Mouse (Mus musculus) embryonic facial prominence, embryonic 15.5 days (tissue): Measurements from ENCODE around the gene Adamtsl4. TPM values are rescaled to one million over a fixed set of nuclear protein-coding genes. Genes with fewer than 3 reads are reported as not detected.
A peak's percentile ranks its signal among the peaks of the same experiment; 100 is the strongest.

ENCODE experiments used
- ATAC-seq: fragments of 200-750 bp; cut with Nextera tagmentation; 2 replicates; pipeline ENCODE4 v1.8.0; 2017; ENCODE audit warnings: low read depth, moderate TSS enrichment; ENCODE audit not compliant: insufficient number of reproducible peaks, low FRiP score, low TSS enrichment
- H3K27ac ChIP-seq: fragments of 300-500 bp; sonication (generic); replicated peaks from 2 replicates; pipeline ENCODE4 v1.5.1; 2015; ENCODE audit warnings: mild to moderate bottlenecking, inconsistent platforms
- H3K27me3 ChIP-seq: fragments of 300-500 bp; sonication (generic); 2 replicates; pipeline ENCODE4 v1.6.1; 2015; ENCODE audit warnings: inconsistent platforms
- H3K36me3 ChIP-seq: fragments of 300-500 bp; sonication (generic); 2 replicates; pipeline ENCODE4 v1.6.1; 2015; ENCODE audit warnings: mild to moderate bottlenecking, inconsistent platforms
- H3K4me1 ChIP-seq: fragments of 300-500 bp; sonication (generic); 2 replicates; pipeline ENCODE4 v1.6.1; 2015; ENCODE audit warnings: inconsistent platforms
- H3K4me2 ChIP-seq: fragments of 300-500 bp; sonication (generic); replicated peaks from 2 replicates; pipeline ENCODE4 v1.6.1; 2015; ENCODE audit warnings: mild to moderate bottlenecking, inconsistent platforms
- H3K4me3 ChIP-seq: fragments of 300-500 bp; sonication (generic); replicated peaks from 2 replicates; pipeline ENCODE4 v1.5.1; 2015; ENCODE audit warnings: mild to moderate bottlenecking, inconsistent platforms
- H3K9ac ChIP-seq: fragments of 300-500 bp; sonication (generic); 2 replicates; pipeline ENCODE4 v1.6.1; 2015; ENCODE audit warnings: inconsistent platforms
- H3K9me3 ChIP-seq: fragments of 300-500 bp; sonication (generic); replicated peaks from 2 replicates; pipeline ENCODE4 v1.6.1; 2016; ENCODE audit warnings: inconsistent platforms
- WGBS: fragments of 180-500 bp; shearing (Covaris S2); methylation state at CpG from one replicate; pipeline ENCODE4 v1.1.7; 2015; 5-methylcytosine and 5-hydroxymethylcytosine counted together
- polyA plus RNA-seq: library from polyadenylated mRNA; unstranded; fragments of >200 nt; fragmentation: Nextera tagmentation; extraction: Ambion mirVana; gene quantifications from 2 replicates; pipeline ENCODE4 v1.2.1, GENCODE M21; 2015

Adamtsl4 gene
- polyA plus RNA-seq, 1 experiment from 2014 or later: 3.8 TPM

DNA sequence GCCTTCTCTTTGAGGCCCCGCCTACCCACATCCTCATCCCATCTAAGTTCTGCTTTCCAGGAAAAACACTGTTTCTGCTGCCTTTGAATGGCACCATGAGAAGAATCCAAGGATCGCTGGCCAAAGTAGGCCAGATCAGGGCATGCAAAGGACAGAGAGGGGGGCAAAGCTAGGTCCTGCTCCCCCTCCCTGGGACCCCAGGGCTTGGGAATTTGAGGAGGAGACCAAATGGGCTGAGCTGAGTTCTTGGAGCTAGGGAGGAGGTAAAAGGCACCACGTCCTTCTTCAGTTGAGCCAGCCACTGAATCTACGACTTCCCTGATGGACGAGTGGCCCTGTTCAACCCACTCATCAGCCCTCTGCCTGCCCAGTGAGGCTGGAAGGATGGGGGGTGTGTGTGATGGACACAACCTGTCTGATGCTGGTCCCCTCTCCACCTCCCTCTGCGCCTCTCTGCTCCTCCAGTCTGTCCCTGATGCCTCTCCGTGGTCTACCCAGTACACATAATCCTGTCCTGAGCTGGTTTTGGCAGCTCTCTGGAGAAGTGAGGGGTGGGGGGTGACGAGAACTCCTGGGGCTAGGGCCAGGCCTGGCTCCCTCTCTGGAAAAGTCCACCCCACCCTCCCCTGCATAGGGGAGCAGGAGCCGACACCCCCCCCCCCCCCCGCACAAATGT, 1.1 kb downstream of the Adamtsl4 start:
- H3K4me2 ChIP-seq: peak overlapping the region; percentile 90
- H3K9ac ChIP-seq: no peak overlapping the region
- WGBS: 36% methylated on average over 10 of the region's 10 CpGs
- H3K27me3 ChIP-seq: no peaks in the 10 kb centered on the region
- H3K9me3 ChIP-seq: no peaks in the 10 kb centered on the region
- no peaks in the 10 kb centered on the region for H3K36me3 ChIP-seq
- peak overlapping the region; percentile 95 for H3K27ac ChIP-seq
- H3K4me1 ChIP-seq: peaks cover 59% of the 10 kb centered on the region
- ATAC-seq: 0 out of 2 replicates have a peak, but pooled peaks have one; percentile 0
- H3K4me3 ChIP-seq: peak overlapping the region; percentile 48

DNA sequence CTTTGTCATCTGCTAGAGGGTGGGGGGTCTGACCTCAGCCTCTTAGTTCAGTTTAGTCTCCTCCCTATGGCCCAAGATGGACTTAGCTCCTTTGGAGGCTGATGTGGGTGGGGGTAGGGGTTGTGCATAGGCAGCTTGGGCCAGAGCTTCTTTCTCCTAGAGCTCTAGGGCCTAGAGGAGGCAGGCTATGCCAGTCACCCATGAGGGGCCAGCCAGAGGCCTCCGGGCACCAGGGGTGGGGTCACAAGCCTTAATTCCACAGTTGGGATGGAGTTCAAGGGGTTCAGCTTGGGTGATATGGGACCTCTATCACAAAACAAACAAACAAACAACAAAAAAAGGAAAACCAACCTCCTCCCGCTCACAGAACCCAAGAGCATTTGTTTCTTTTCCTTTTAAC, 2.0 kb downstream of the Adamtsl4 start:
- Histone ChIP-seq H3K27ac (no peak overlapping the region), H3K4me3 (no peak overlapping the region), H3K4me2 (no peak overlapping the region), H3K36me3 (no peaks in the 10 kb centered on the region), H3K9ac (no peak overlapping the region), H3K27me3 (no peaks in the 10 kb centered on the region), H3K4me1 (peaks cover 60% of the 10 kb centered on the region), H3K9me3 (no peaks in the 10 kb centered on the region)
- ATAC-seq: no peak
- 82% methylated on average over 2 of the region's 2 CpGs for WGBS

DNA sequence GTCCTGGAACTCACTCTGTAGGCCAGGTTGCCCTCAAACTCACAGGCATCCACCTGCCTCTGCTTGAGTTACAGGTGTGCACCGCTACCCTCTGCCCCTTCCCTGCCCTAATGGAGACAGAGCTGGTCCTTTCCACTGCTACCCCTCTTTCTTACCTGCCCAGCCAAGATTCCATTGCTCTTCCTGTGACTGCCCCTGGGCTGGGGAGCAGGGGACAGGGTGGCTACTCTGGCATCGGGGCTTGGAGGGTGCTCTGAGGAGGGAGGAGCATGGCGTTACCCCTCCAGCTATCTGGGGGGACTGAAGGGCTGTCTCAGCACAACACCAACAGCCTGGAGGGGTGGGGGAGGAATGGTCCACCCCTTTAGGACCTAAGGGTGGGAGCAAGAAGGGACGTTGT, 2.4 kb downstream of the Adamtsl4 start:
- Histone ChIP-seq H3K4me3 (no peak overlapping the region), H3K9ac (no peak overlapping the region), H3K4me1 (peaks cover 60% of the 10 kb centered on the region), H3K27me3 (no peaks in the 10 kb centered on the region), H3K36me3 (no peaks in the 10 kb centered on the region), H3K27ac (no peak overlapping the region; the same call in 1 of the 2 replicates), H3K4me2 (no peak overlapping the region), H3K9me3 (no peaks in the 10 kb centered on the region)
- no peak for ATAC-seq
- 59% methylated on average over 4 of the region's 4 CpGs for WGBS

DNA sequence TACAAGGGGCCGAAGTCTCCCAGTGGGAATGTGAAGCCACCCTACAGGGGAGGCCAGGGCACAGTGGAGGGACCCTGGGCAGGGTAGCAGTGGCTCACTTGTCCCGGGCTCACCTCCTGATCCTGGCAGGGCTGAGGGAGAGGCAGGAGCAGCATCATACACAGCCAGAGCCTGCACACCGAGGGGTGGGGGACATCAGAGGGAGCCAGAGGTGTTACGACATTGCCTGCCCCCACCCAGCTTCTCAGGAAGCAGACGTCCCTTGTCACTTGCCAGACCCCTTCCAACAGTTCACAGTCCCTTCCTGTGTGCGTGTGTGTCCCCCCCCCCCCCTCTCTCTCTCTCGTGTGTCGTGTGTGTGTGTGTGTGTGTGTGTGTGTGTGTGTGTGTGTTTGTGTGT, 2.9 kb downstream of the Adamtsl4 start:
- H3K4me1 ChIP-seq: peaks cover 55% of the 10 kb centered on the region

DNA sequence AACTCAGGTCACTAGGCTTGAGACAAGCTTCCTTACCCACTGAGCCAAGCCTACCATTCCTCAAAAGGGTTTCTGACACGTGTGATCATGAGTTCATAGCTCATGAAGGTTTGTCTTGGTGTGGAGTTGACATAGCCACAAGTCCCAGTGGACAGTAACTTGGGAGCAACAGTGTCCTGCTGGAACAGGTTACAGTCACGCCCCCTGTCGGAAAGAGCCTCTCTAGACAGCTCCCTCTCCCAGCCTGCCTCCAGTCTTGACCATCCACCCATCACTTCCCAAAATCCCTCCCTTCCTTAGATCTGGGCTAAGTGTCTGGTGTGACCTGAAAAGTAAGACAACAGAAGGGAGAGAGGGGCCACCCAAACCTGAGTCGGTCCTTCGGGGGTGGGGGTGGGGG, 4.8 kb downstream of the Adamtsl4 start:
- WGBS: 56% methylated on average over 5 of the region's 5 CpGs

More for the DNA sequence above, 2.9 kb downstream of the Adamtsl4 start:
- no peak overlapping the region for H3K9ac ChIP-seq
- no peak overlapping the region for H3K27ac ChIP-seq
- no peak for ATAC-seq
- H3K9me3 ChIP-seq: no peaks in the 10 kb centered on the region
- H3K4me2 ChIP-seq: no peak overlapping the region
- 58% methylated on average over 6 of the region's 8 CpGs for WGBS
- no peaks in the 10 kb centered on the region for H3K27me3 ChIP-seq
- H3K36me3 ChIP-seq: no peaks in the 10 kb centered on the region
- H3K4me3 ChIP-seq: no peak overlapping the region

DNA sequence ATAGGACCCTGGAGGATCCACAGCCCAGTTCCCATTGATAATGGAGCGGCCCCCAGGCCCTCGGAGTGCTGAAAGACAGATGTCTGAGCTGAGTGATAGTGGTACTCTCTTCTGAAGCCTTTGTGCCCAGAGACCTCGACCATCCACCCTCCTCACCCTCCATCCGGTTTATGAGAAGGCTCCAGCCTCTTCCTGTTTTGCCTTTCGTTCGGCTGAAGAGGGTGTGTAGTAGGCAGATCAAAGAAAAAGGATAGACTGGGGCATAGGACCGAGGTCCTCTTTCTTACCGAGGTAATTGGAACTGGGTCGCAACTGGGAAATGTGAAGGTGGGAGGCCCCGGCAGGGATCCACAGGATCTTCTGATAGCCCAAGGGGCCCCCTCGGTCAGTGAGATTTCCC, 6.4 kb downstream of the Adamtsl4 start:
- Histone ChIP-seq H3K4me2 (no peak overlapping the region), H3K4me3 (no peak overlapping the region), H3K4me1 (peaks cover 26% of the 10 kb centered on the region), H3K36me3 (0 out of 2 replicates have a peak, but pooled peaks cover 9% of the 10 kb centered on the region), H3K27me3 (no peaks in the 10 kb centered on the region), H3K27ac (no peak overlapping the region), H3K9me3 (no peaks in the 10 kb centered on the region), H3K9ac (no peak overlapping the region; the same call in 1 of the 2 replicates)
- no peak for ATAC-seq
- WGBS: 46% methylated on average over 11 of the region's 11 CpGs

More for the DNA sequence above, 4.8 kb downstream of the Adamtsl4 start:
- H3K4me1 ChIP-seq: peaks cover 36% of the 10 kb centered on the region
- H3K27me3 ChIP-seq: no peaks in the 10 kb centered on the region
- no peak overlapping the region for H3K9ac ChIP-seq
- H3K4me3 ChIP-seq: no peak overlapping the region
- no peak overlapping the region for H3K27ac ChIP-seq
- ATAC-seq: no peak
- no peaks in the 10 kb centered on the region for H3K9me3 ChIP-seq
- 0 out of 2 replicates have a peak, but pooled peaks cover 4% of the 10 kb centered on the region for H3K36me3 ChIP-seq
- H3K4me2 ChIP-seq: no peak overlapping the region

DNA sequence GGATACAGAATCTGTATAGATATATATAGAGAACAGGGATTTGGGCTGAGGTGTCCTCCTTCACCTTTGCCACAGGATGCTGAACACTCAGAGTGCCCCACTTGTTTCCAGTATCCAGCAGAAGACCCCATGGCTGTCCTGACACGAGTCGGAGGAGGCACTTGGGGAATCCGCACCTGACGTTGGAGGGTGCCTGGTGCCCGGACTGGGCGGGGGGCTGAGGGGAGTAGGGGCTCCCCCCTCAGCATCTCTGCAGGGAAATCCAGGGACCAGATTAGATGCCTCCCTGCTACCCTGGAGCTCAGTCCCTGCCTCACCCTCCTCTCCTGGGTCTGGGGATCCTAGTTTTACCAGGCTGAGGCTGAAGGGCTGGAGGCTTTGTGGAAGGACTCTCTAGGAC, 7.0 kb downstream of the Adamtsl4 start:
- no peaks in the 10 kb centered on the region for H3K9me3 ChIP-seq
- H3K9ac ChIP-seq: no peak overlapping the region
- H3K4me2 ChIP-seq: no peak overlapping the region
- H3K27ac ChIP-seq: no peak overlapping the region
- no peaks in the 10 kb centered on the region for H3K27me3 ChIP-seq
- no peak overlapping the region for H3K4me3 ChIP-seq
- no peak for ATAC-seq
- 0 out of 2 replicates have a peak, but pooled peaks cover 9% of the 10 kb centered on the region for H3K36me3 ChIP-seq
- H3K4me1 ChIP-seq: peaks cover 26% of the 10 kb centered on the region
- WGBS: 81% methylated on average over 6 of the region's 6 CpGs

DNA sequence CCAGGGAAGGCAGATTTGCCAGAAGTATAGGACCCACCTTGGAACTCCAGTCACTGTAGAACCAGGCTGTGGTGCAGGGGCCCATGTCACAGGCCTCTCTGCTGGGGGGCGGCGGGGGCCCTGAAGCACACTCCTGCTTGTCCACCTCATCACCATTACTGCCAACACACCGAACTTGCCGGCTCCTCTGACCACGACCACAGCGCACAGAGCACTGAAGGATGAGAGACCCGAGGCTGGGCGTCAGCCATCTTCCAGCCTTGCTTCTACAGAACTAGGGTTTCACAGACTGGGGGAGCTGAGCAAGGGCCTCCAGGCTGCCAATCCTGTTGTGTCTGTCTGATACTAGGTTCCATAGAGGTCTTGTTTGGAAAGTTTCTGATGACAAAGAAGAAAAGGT, 8.2 kb downstream of the Adamtsl4 start:
- H3K9ac ChIP-seq: no peak overlapping the region
- H3K9me3 ChIP-seq: no peaks in the 10 kb centered on the region
- 85% methylated on average over 8 of the region's 8 CpGs for WGBS
- peaks cover 30% of the 10 kb centered on the region for H3K4me1 ChIP-seq
- no peak for ATAC-seq
- H3K36me3 ChIP-seq: 0 out of 2 replicates have a peak, but pooled peaks cover 9% of the 10 kb centered on the region
- H3K4me2 ChIP-seq: no peak overlapping the region
- no peak overlapping the region for H3K4me3 ChIP-seq
- no peak overlapping the region for H3K27ac ChIP-seq
- H3K27me3 ChIP-seq: no peaks in the 10 kb centered on the region

DNA sequence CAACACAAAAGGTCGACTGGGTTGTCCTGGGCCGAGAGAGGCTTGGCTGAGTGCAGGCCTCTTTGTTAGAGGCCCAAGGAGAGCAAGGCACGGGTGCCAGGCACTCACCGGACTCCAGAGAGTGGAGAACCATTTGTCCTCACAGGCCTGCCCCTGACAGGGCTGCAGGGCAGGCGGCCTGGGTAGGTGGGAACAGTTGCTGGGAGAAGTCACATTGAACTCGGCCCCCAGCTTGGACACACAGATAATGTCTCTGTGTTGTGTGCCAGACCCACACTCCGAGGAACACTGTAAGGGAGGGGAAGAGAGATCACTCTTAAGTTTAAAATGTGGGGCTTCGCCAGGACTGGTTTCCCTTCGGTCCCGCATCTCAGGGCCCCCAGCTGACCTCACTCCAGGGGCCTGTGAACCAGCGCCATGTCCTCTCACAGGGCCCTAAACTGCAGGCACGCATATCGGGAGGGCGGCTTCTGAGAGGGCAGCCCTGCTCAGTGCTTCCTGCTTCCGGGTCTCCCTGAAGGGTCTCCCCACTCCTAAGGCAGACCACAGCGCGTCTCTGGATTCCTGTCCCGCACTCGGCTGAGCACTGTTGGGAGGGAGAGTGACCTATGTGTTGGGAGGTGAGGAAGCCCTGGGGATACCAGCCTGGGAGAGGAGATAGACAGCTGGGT, 10.2 kb downstream of the Adamtsl4 start:
- no peak overlapping the region for H3K27ac ChIP-seq
- H3K36me3 ChIP-seq: 0 out of 2 replicates have a peak, but pooled peaks cover 9% of the 10 kb centered on the region
- H3K4me1 ChIP-seq: peaks cover 47% of the 10 kb centered on the region
- H3K27me3 ChIP-seq: no peaks in the 10 kb centered on the region
- no peak overlapping the region for H3K4me2 ChIP-seq
- H3K9me3 ChIP-seq: no peaks in the 10 kb centered on the region
- no peak overlapping the region for H3K4me3 ChIP-seq
- ATAC-seq: no peak
- 86% methylated on average over 19 of the region's 19 CpGs for WGBS
- H3K9ac ChIP-seq: no peak overlapping the region

DNA sequence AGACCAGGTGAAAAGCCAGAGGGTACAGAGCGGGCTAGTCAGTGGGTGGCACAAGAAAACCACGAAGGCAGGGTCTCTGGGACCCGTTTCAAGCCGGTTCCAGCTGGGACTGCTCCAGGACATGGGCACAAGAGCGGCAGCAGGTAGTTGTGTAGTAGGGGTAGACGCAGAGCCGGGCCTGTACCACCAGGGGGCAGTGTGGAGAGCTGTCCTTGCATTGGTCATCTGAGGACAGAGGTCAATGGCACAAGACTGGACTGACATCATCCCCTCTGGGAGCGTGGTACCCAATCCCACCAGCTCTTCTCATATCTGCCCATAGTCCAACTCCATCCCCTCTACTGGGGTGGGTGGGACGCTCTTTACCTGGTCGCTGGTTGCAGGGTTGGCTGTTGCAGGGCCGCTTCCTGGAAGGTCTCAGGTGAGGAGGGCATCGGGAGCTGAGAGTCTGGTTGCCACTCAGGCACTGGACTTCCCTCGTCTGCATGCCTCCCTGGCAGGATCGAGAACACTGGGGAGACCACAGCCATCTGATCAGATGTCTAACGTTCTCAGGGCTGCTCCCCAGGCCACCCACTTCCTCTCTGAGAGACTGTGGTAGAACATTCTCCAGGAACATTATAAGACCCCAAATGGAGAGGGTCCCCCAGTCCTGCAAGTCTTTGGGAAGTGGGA, 10.8 kb downstream of the Adamtsl4 start:
- Histone ChIP-seq H3K27me3 (no peaks in the 10 kb centered on the region), H3K27ac (no peak overlapping the region), H3K36me3 (0 out of 2 replicates have a peak, but pooled peaks cover 9% of the 10 kb centered on the region), H3K4me2 (no peak overlapping the region), H3K4me1 (peaks cover 53% of the 10 kb centered on the region), H3K9ac (no peak overlapping the region), H3K9me3 (no peaks in the 10 kb centered on the region), H3K4me3 (no peak overlapping the region)
- no peak for ATAC-seq
- WGBS: 59% methylated on average over 15 of the region's 15 CpGs
